ENCODE assay signal across 17 mouse cellular contexts in genomic region chr10:64001531-64001930, GRCm38 (mm10).
A peak's percentile ranks its signal among the peaks of the same experiment; 100 is the strongest.
DNase-seq lines count a peak whose midpoint lies in the region; ATAC-seq and TF ChIP-seq lines count a peak whose summit lies in the region.
"Had no signal": no experiment of that assay in that cellular context is flagged by ENCODE, and none has a peak within 500 bp of the region (broad histone marks: within the 10 kb centered on the region; RNA-seq: fewer than 3 reads in every experiment).

No protein-coding gene starts in this region.

- H3K4me1 ChIP-seq in lung, embryonic 14.5 days (ENCODE audit: insufficient read depth) = no peaks in the 10 kb centered on the region
- H3K4me1 ChIP-seq in lung, adult 2 months (ENCODE audit: control insufficient read depth, insufficient read depth, low read length) = no peaks in the 10 kb centered on the region
- no peaks in the 10 kb centered on the region for H3K4me1 ChIP-seq in embryonic facial prominence, embryonic 11.5 days (ENCODE audit: control insufficient read depth, insufficient read depth, low read length)
- H3K4me1 ChIP-seq in midbrain, embryonic 10.5 days = no peaks in the 10 kb centered on the region
- no peaks in the 10 kb centered on the region for H3K4me1 ChIP-seq in heart, adult 2 months (ENCODE audit: control insufficient read depth, insufficient read depth, low read length)
- H3K4me1 ChIP-seq: embryonic facial prominence, embryonic 12.5 days; hindbrain, embryonic 13.5 days; stomach, embryonic 15.5 days had no signal

- H3K4me2 ChIP-seq in lung, embryonic 14.5 days = no peak overlapping the region
- no peak overlapping the region for H3K4me2 ChIP-seq in embryonic facial prominence, embryonic 11.5 days (ENCODE audit: low read depth, low read length)
- H3K4me2 ChIP-seq: embryonic facial prominence, embryonic 12.5 days; hindbrain, embryonic 13.5 days; stomach, embryonic 15.5 days had no signal

- H3K36me3 ChIP-seq in lung, embryonic 14.5 days (ENCODE audit: insufficient read depth) = no peaks in the 10 kb centered on the region
- H3K36me3 ChIP-seq in embryonic facial prominence, embryonic 11.5 days (replicated peaks; ENCODE audit: control insufficient read depth, insufficient read depth, low read depth, low read length) = no peaks in the 10 kb centered on the region
- no peaks in the 10 kb centered on the region for H3K36me3 ChIP-seq in midbrain, embryonic 10.5 days
- H3K36me3 ChIP-seq in heart, adult 2 months (ENCODE audit: control insufficient read depth, insufficient read depth, low read length) = no peaks in the 10 kb centered on the region
- H3K36me3 ChIP-seq: embryonic facial prominence, embryonic 12.5 days; hindbrain, embryonic 13.5 days; stomach, embryonic 15.5 days had no signal

- TF ChIP-seq POLR2A in lung, adult 2 months (IDR thresholded peaks at IDR 0.05; ENCODE audit: borderline replicate concordance, extremely low read depth, low read depth, low read length) = no peak
- no peak for TF ChIP-seq POLR2A in heart, adult 2 months (IDR thresholded peaks at IDR 0.05; ENCODE audit: insufficient read depth, low read depth, low read length)

- ATAC-seq in lung, embryonic 14.5 days (ENCODE audit: insufficient read depth) = no peak
- ATAC-seq in embryonic facial prominence, embryonic 11.5 days (replicated peaks; ENCODE audit: insufficient number of reproducible peaks, low FRiP score, low TSS enrichment, low read depth) = no peak

- WGBS in lung, embryonic 14.5 days = 68% methylated on average over 6 of the region's 6 CpGs
- WGBS in lung, adult 2 months = 72% methylated on average over 6 of the region's 6 CpGs
- 76% methylated on average over 6 of the region's 6 CpGs for WGBS in embryonic facial prominence, embryonic 11.5 days
- WGBS in midbrain, embryonic 10.5 days = 83% methylated on average over 6 of the region's 6 CpGs
- 74% methylated on average over 6 of the region's 6 CpGs for WGBS in heart, adult 2 months

- DNase-seq in adrenal gland, postnatal 14 days = peak; percentile 21
- DNase-seq in adrenal gland, adult 18-20 months (ENCODE audit: low spot score in 2 of 2) = no peak
- DNase-seq in lung, embryonic 14.5 days = peak; percentile 71
- no peak for DNase-seq in lung, adult 2 months
- peak; percentile 67 for DNase-seq in embryonic facial prominence, embryonic 11.5 days (ENCODE audit: low spot score)
- DNase-seq in yolk sac, embryonic 10.5 days (ENCODE audit: low spot score) = peak; percentile 4
- no peak for DNase-seq in midbrain, embryonic 10.5 days (ENCODE audit: low spot score)
- DNase-seq in heart, adult 2 months = no peak
- DNase-seq: adrenal gland, postnatal 36 days; cerebellum, adult 9-10 months; kidney, adult 2 months; spleen, adult 18-20 months; thymus, postnatal 14 days had no signal

- no peak for TF ChIP-seq EP300 in heart, adult 2 months (IDR thresholded peaks at IDR 0.05; ENCODE audit: insufficient read depth, low read depth, low read length)

- intact Hi-C loops in heart, adult 2 months (cut with DNase I) = no loop called here

- H3K27me3 ChIP-seq in lung, embryonic 14.5 days (ENCODE audit: insufficient read depth, low read length) = no peaks in the 10 kb centered on the region
- no peaks in the 10 kb centered on the region for H3K27me3 ChIP-seq in embryonic facial prominence, embryonic 11.5 days (ENCODE audit: control insufficient read depth, insufficient read depth, low read length)
- H3K27me3 ChIP-seq in midbrain, embryonic 10.5 days (ENCODE audit: low read depth, poor library complexity, severe bottlenecking) = no peaks in the 10 kb centered on the region
- no peaks in the 10 kb centered on the region for H3K27me3 ChIP-seq in heart, adult 2 months (ENCODE audit: control insufficient read depth, insufficient read depth, low read length)
- H3K27me3 ChIP-seq: embryonic facial prominence, embryonic 12.5 days; hindbrain, embryonic 13.5 days; stomach, embryonic 15.5 days had no signal

- H3K9ac ChIP-seq in lung, embryonic 14.5 days = no peak overlapping the region
- no peak overlapping the region for H3K9ac ChIP-seq in embryonic facial prominence, embryonic 11.5 days (replicated peaks; ENCODE audit: low read length)
- H3K9ac ChIP-seq in heart, adult 2 months (ENCODE audit: low read depth, low read length) = no peak overlapping the region
- H3K9ac ChIP-seq: embryonic facial prominence, embryonic 12.5 days; hindbrain, embryonic 13.5 days; stomach, embryonic 15.5 days had no signal

- no peaks in the 10 kb centered on the region for H3K79me2 ChIP-seq in heart, adult 2 months (replicated peaks; ENCODE audit: control insufficient read depth, insufficient read depth, low read length)

- no peak overlapping the region for H3K4me3 ChIP-seq in lung, embryonic 14.5 days (ENCODE audit: low read depth, low read length)
- H3K4me3 ChIP-seq in lung, adult 2 months (replicated peaks; ENCODE audit: extremely low read depth, low read depth, low read length) = no peak overlapping the region
- H3K4me3 ChIP-seq in embryonic facial prominence, embryonic 11.5 days (ENCODE audit: low read depth, low read length) = no peak overlapping the region
- H3K4me3 ChIP-seq in midbrain, embryonic 10.5 days = no peak overlapping the region
- H3K4me3 ChIP-seq in heart, adult 2 months = no peak overlapping the region
- H3K4me3 ChIP-seq: embryonic facial prominence, embryonic 12.5 days; hindbrain, embryonic 13.5 days; layer of hippocampus, adult 2 months; stomach, embryonic 15.5 days had no signal

- H3K9me3 ChIP-seq in lung, embryonic 14.5 days (ENCODE audit: low read depth, low read length) = no peaks in the 10 kb centered on the region
- H3K9me3 ChIP-seq in embryonic facial prominence, embryonic 11.5 days (replicated peaks; ENCODE audit: control insufficient read depth, low read length) = no peaks in the 10 kb centered on the region
- H3K9me3 ChIP-seq in midbrain, embryonic 10.5 days (replicated peaks) = no peaks in the 10 kb centered on the region
- H3K9me3 ChIP-seq: embryonic facial prominence, embryonic 12.5 days; hindbrain, embryonic 13.5 days; stomach, embryonic 15.5 days had no signal

- H3K27ac ChIP-seq in lung, embryonic 14.5 days (ENCODE audit: low read depth) = no peak overlapping the region
- no peak overlapping the region for H3K27ac ChIP-seq in embryonic facial prominence, embryonic 11.5 days (replicated peaks; ENCODE audit: low read depth, low read length)
- no peak overlapping the region for H3K27ac ChIP-seq in midbrain, embryonic 10.5 days (replicated peaks)
- no peak overlapping the region for H3K27ac ChIP-seq in heart, adult 2 months
- H3K27ac ChIP-seq: embryonic facial prominence, embryonic 12.5 days; hindbrain, embryonic 13.5 days; layer of hippocampus, adult 2 months; stomach, embryonic 15.5 days had no signal

- TF ChIP-seq CTCF in lung, embryonic 14.5 days (IDR thresholded peaks at IDR 0.05; ENCODE audit: low read depth) = no peak
- TF ChIP-seq CTCF in lung, adult 2 months (IDR thresholded peaks at IDR 0.05; ENCODE audit: insufficient read depth, low read length) = no peak
- TF ChIP-seq CTCF in heart, adult 2 months (IDR thresholded peaks at IDR 0.05) = no peak

Comparison
In these comparisons a context has a peak if more than half of its experiments do, and no peak if none do; other contexts are left out.
1. DNase-seq: peak in adrenal gland, postnatal 14 days (single experiment), lung, embryonic 14.5 days (single experiment), embryonic facial prominence, embryonic 11.5 days (single experiment) and yolk sac, embryonic 10.5 days (single experiment); none in adrenal gland, adult 18-20 months (0 of 2), lung, adult 2 months (single experiment), midbrain, embryonic 10.5 days (single experiment) and heart, adult 2 months (0 of 2).